Mouse (Mus musculus) liver, embryonic 13.5 days (tissue): Measurements from ENCODE around the gene Gm45194. TPM values are rescaled to one million over a fixed set of nuclear protein-coding genes. Genes with fewer than 3 reads are reported as not detected.

Source experiments
- ATAC-seq: fragments of 200-750 bp; cut with Nextera tagmentation; 2 replicates; pipeline ENCODE4 v1.8.0; 2017; ENCODE audit warnings: low read depth, mild to moderate bottlenecking, moderate number of reproducible peaks, moderate library complexity
- DNase-seq: peaks from one replicate; pipeline ENCODE4 v3.0.0; 2022
- H3K27ac ChIP-seq: fragments of 300-500 bp; sonication (generic); 2 replicates; pipeline ENCODE4 v1.5.1; 2015; ENCODE audit warnings: moderate library complexity, mild to moderate bottlenecking, inconsistent platforms
- H3K27me3 ChIP-seq: fragments of 300-500 bp; sonication (generic); 2 replicates; pipeline ENCODE4 v1.6.1; 2015; ENCODE audit warnings: mild to moderate bottlenecking, inconsistent platforms
- H3K36me3 ChIP-seq: fragments of 300-500 bp; sonication (generic); 2 replicates; pipeline ENCODE4 v1.6.1; 2015; ENCODE audit warnings: mild to moderate bottlenecking, inconsistent platforms
- H3K4me1 ChIP-seq: fragments of 300-500 bp; sonication (generic); replicated peaks from 2 replicates; pipeline ENCODE4 v1.6.1; 2015; ENCODE audit warnings: inconsistent platforms
- H3K4me2 ChIP-seq: fragments of 300-500 bp; sonication (generic); 2 replicates; pipeline ENCODE4 v1.6.1; 2015; ENCODE audit warnings: inconsistent platforms, mild to moderate bottlenecking, moderate library complexity
- H3K4me3 ChIP-seq: fragments of 300-500 bp; sonication (generic); replicated peaks from 2 replicates; pipeline ENCODE4 v1.5.1; 2015; ENCODE audit warnings: mild to moderate bottlenecking, inconsistent platforms
- H3K9ac ChIP-seq: fragments of 300-500 bp; sonication (generic); 2 replicates; pipeline ENCODE4 v1.6.1; 2015; ENCODE audit warnings: mild to moderate bottlenecking, inconsistent platforms
- H3K9me3 ChIP-seq: fragments of 300-500 bp; sonication (generic); replicated peaks from 2 replicates; pipeline ENCODE4 v1.6.1; 2016; ENCODE audit warnings: inconsistent platforms
- WGBS: fragments of 180-500 bp; shearing (Covaris S2); methylation state at CpG from one replicate; pipeline ENCODE4 v1.1.7; 2015; ENCODE audit not compliant: insufficient replicate concordance; 5-methylcytosine and 5-hydroxymethylcytosine counted together
- polyA plus RNA-seq: library from polyadenylated mRNA; unstranded; fragments of >200 nt; fragmentation: Nextera tagmentation; extraction: Ambion mirVana; gene quantifications from 2 replicates; pipeline ENCODE4 v1.2.1, GENCODE M21; 2015

Gene Gm45194
- 0.42 TPM in 1 of 2 replicates, not detected in the other for polyA plus RNA-seq

DNA sequence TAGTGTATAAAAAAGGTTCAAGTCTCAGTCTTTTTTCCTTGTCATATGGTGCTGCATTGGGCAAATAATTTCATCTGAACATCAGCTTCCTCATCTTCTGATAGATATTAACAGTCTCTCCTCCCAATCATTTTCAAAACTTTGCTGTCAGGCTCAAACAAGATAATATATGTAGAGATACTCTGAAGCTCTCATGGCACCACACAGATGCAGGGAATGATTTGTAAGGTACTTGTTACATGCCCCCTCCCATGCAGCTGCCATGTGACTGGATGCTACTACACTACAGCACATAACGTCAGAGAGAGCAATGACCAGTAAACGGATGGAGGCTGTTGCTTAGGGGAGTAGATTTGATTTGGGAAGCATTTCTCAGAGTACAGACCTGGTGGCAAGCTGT lies at the start of gene Gm45194:
TSS of gene Gm45194 (plus strand) at position 301 of the 400 bp plus-strand sequence.
- no peak within 1 kb of the TSS for H3K4me2 ChIP-seq
- no peak within 1 kb of the TSS for H3K4me3 ChIP-seq
- H3K36me3 ChIP-seq: no peaks in the 10 kb centered on the region
- no peaks in the 10 kb centered on the region for H3K4me1 ChIP-seq
- DNase-seq (no peak), ATAC-seq (no peak)
- no peaks in the 10 kb centered on the region for H3K9me3 ChIP-seq
- 26% methylated on average over 2 of the region's 2 CpGs for WGBS
- H3K27ac ChIP-seq: no peak within 1 kb of the TSS
- no peak within 1 kb of the TSS for H3K9ac ChIP-seq
- H3K27me3 ChIP-seq: peaks cover 19% of the 10 kb centered on the region

GRCm38 (mm10) chrX:111855878-111856277 lies 35.3 kb upstream of the Gm45194 start:
- no peak for ATAC-seq
- whole genome bisulfite sequencing: 63% methylated on average over 3 of the region's 3 CpGs

DNA sequence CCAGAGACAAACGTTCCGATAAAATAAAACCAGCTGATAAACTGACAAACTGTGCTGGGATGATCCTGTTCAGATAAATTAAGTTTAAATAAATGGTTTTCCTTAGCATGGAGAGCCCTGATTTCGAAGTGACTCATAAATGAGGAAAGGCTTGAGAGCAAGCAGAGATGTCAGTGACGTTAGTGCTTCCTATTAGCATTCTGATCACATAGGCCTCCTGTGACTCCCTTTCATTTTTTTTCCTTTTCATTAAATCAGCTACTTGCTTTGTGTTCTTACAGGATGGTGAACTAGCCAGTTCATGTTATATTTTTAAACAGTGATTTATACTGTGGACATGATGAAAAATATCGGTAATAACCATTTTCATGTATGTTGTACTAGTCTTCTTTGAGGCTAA lies 9.9 kb upstream of the Gm45194 start:
- WGBS: 64% methylated on average over 5 of the region's 5 CpGs
- H3K36me3 ChIP-seq: no peaks in the 10 kb centered on the region
- no peak overlapping the region for H3K9ac ChIP-seq
- ATAC-seq (no peak), DNase-seq (no peak)
- H3K4me2 ChIP-seq: no peak overlapping the region
- no peaks in the 10 kb centered on the region for H3K4me1 ChIP-seq
- H3K4me3 ChIP-seq: no peak overlapping the region
- H3K9me3 ChIP-seq: no peaks in the 10 kb centered on the region
- no peaks in the 10 kb centered on the region for H3K27me3 ChIP-seq
- no peak overlapping the region for H3K27ac ChIP-seq

More at GRCm38 (mm10) chrX:111855878-111856277, 35.3 kb upstream of the Gm45194 start:
- no peak overlapping the region for H3K4me2 ChIP-seq
- H3K27ac ChIP-seq: no peak overlapping the region
- DNase-seq: no peak
- H3K4me1 ChIP-seq: no peaks in the 10 kb centered on the region
- H3K36me3 ChIP-seq: no peaks in the 10 kb centered on the region
- H3K27me3 ChIP-seq: no peaks in the 10 kb centered on the region
- no peak overlapping the region for H3K4me3 ChIP-seq
- H3K9ac ChIP-seq: no peak overlapping the region
- H3K9me3 ChIP-seq: no peaks in the 10 kb centered on the region

DNA sequence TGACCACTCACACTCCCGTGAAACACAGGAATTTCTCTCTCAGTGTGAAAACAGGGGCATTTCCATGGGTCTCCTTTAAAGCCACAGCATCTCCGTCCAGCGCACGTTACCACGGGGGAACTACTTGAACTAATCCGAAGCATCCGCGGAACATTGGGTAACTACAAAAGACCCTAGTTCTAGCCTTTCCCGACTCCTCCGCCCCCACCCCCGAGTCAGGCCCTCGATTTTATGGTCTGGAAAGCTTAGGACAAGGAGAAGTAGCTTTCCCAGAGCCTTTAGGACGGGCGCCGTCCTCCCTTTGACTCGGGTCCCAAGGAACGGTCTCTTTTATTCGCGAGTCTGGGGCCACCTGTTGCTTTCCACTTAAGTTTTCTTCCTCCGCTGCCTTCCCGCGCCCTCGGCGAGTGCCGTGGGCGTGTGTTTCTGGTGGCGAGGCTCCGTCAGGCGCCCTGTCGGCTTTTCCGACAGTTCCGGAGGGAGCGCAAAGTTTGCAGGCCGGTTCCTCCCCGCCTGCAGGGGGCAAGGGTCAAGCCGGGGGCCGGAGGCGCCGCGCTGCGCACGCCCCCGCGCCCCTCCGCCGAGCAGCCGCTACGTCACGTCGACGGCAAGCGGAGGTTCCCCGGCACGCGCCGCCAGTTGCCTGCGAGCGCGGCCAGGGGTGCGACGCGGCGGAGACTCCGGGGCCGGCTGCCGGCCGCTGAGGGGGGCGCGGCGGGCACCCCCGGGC lies 3.3 kb downstream of the Gm45194 start:
- 19% methylated on average over 58 of the region's 71 CpGs for WGBS
- Histone ChIP-seq H3K36me3 (no peaks in the 10 kb centered on the region), H3K4me3 (peak overlapping the region; percentile 31), H3K9ac (no peak overlapping the region), H3K27me3 (peaks cover 19% of the 10 kb centered on the region), H3K4me1 (no peaks in the 10 kb centered on the region), H3K9me3 (no peaks in the 10 kb centered on the region), H3K4me2 (peak overlapping the region; percentile 47), H3K27ac (no peak overlapping the region)
- DNase-seq: no peak
- no peak for ATAC-seq

DNA sequence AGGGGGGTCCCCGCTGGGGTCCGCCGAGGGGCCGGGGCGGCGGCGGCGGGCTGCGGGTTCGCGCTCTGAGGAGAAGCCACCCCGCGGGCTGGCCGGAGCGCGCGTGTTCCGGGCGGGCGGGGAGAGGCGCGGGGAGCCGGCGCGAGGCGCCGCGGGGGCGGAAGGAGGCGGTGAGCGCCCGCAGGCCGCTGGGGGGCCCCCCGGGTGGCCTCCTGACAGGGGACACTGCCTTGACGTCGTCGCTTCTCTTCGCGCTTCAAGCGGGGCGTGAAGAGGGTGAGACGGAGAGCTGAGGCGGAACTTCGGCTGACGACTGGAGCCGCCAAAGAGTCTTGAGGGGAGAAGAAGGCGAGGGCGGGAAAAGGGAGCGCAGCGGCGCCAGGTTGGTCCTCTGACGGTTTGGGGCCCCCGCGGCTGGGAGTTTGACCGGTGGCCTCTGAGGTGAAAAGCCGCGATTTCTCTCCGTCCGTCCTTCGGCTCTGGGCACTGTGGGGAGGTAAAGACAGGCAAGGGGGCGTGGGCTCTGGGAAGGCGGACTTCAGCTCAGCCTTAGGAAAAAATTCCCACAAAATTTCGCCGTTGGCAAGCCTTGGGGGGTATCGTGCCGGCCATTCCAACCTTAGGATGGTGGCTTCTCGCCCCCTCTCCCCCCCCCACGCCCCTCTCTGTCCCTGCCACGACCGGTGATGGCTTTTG lies 4.0 kb downstream of the Gm45194 start:
- H3K4me2 ChIP-seq: peak overlapping the region; percentile 47
- H3K4me3 ChIP-seq: peak overlapping the region; percentile 31
- peaks cover 19% of the 10 kb centered on the region for H3K27me3 ChIP-seq
- no peaks in the 10 kb centered on the region for H3K9me3 ChIP-seq
- DNase-seq (no peak), ATAC-seq (no peak)
- H3K36me3 ChIP-seq: no peaks in the 10 kb centered on the region
- no peak overlapping the region for H3K9ac ChIP-seq
- WGBS: 20% methylated on average over 53 of the region's 70 CpGs
- no peaks in the 10 kb centered on the region for H3K4me1 ChIP-seq
- H3K27ac ChIP-seq: no peak overlapping the region

DNA sequence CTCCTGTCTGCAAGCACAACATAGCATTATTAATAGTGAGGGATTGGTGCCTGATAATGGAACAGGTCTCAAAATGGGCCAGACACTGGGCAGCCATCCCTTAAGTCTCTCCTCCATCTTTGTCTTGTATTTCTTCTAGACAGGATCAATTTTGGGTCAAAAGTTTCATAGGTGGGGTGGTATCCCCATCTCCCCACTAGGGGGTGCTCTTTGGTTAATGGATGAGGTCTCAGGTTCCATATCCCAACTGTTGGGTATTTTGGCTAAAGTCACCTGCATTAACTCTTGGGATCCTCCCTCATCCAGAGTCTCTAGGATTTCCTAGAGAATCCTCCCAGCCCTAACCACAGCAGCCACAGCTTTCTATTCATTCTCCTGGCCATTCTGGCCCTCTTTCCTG lies 26.2 kb downstream of the Gm45194 start:
- no peak overlapping the region for H3K4me2 ChIP-seq
- H3K4me3 ChIP-seq: no peak overlapping the region
- H3K27me3 ChIP-seq: no peaks in the 10 kb centered on the region
- H3K4me1 ChIP-seq: no peaks in the 10 kb centered on the region
- ATAC-seq (no peak), DNase-seq (no peak)
- no peak overlapping the region for H3K9ac ChIP-seq
- no peak overlapping the region for H3K27ac ChIP-seq
- H3K9me3 ChIP-seq: no peaks in the 10 kb centered on the region
- no peaks in the 10 kb centered on the region for H3K36me3 ChIP-seq

- 26% methylated on average over 4 of the region's 4 CpGs for WGBS
- DNase-seq (peak; percentile 1), ATAC-seq (0 out of 2 replicates have a peak, but pooled peaks have one; percentile 23)
- no peaks in the 10 kb centered on the region for H3K4me1 ChIP-seq
- no peak overlapping the region for H3K4me3 ChIP-seq
- no peaks in the 10 kb centered on the region for H3K9me3 ChIP-seq
- H3K4me2 ChIP-seq: no peak overlapping the region
- no peak overlapping the region for H3K9ac ChIP-seq
- no peaks in the 10 kb centered on the region for H3K27me3 ChIP-seq
- no peaks in the 10 kb centered on the region for H3K36me3 ChIP-seq
- H3K27ac ChIP-seq: no peak overlapping the region
Observed at GRCm38 (mm10) chrX:111960909-111961308, 69.7 kb downstream of the Gm45194 start.

DNA sequence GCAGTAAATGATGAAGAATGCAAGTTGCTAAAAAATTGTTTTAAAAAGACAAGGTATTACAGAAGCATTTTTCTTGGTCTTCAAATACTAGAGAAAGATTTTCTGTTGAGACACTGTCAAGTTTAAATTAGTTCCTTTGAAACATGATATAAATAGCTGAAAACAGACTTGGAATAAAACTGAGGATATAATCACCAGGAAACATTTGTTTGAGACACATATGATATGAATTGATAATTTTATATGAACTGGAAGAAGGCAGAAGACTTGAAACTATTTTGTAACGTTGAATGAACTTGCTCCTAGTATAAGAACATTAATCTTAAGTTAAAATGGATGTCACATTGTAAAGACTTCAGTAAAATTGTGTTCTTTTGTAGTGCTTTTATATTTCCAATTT lies 108.5 kb downstream of the Gm45194 start:
- H3K4me3 ChIP-seq: no peak overlapping the region
- no peak overlapping the region for H3K27ac ChIP-seq
- H3K9me3 ChIP-seq: no peaks in the 10 kb centered on the region
- WGBS: 12% methylated on average over 1 of the region's 1 CpGs
- H3K9ac ChIP-seq: no peak overlapping the region
- no peaks in the 10 kb centered on the region for H3K36me3 ChIP-seq
- ATAC-seq: no peak
- H3K27me3 ChIP-seq: no peaks in the 10 kb centered on the region
- H3K4me2 ChIP-seq: no peak overlapping the region
- H3K4me1 ChIP-seq: no peaks in the 10 kb centered on the region
- no peak for DNase-seq

GRCm38 (mm10) chrX:112010707-112011106 lies 119.5 kb downstream of the Gm45194 start, which contains the start of gene Tex16:
Gene Tex16, plus strand, starts transcription at chrX:112011007.
- no peak for ATAC-seq
- DNase-seq: no peak

GRCm38 (mm10) chrX:112238749-112239148 lies 347.6 kb downstream of the Gm45194 start, which contains the start of gene 4933403O08Rik:
Gene 4933403O08Rik, plus strand, starts transcription at chrX:112239049.
- DNase-seq (no peak), ATAC-seq (no peak)
- Histone ChIP-seq H3K4me3 (no peak within 1 kb of the TSS), H3K4me1 (no peaks in the 10 kb centered on the region), H3K27ac (no peak within 1 kb of the TSS), H3K9me3 (no peaks in the 10 kb centered on the region), H3K36me3 (no peaks in the 10 kb centered on the region), H3K9ac (no peak within 1 kb of the TSS), H3K4me2 (no peak within 1 kb of the TSS), H3K27me3 (no peaks in the 10 kb centered on the region)
- 72% methylated on average over 3 of the region's 3 CpGs for WGBS

More at GRCm38 (mm10) chrX:112010707-112011106, 119.5 kb downstream of the Gm45194 start, which contains the start of gene Tex16:
- Histone ChIP-seq H3K4me2 (no peak within 1 kb of the TSS), H3K27me3 (no peaks in the 10 kb centered on the region), H3K9ac (no peak within 1 kb of the TSS), H3K27ac (no peak within 1 kb of the TSS), H3K36me3 (no peaks in the 10 kb centered on the region), H3K4me3 (no peak within 1 kb of the TSS), H3K4me1 (no peaks in the 10 kb centered on the region), H3K9me3 (no peaks in the 10 kb centered on the region)

- H3K9me3 ChIP-seq: no peaks in the 10 kb centered on the region
- no peak for ATAC-seq
- H3K27me3 ChIP-seq: no peaks in the 10 kb centered on the region
- DNase-seq: no peak
- 70% methylated on average over 1 of the region's 1 CpGs for WGBS
- no peaks in the 10 kb centered on the region for H3K36me3 ChIP-seq
- H3K4me1 ChIP-seq: no peaks in the 10 kb centered on the region
- no peak overlapping the region for H3K4me3 ChIP-seq
- no peak overlapping the region for H3K9ac ChIP-seq
- no peak overlapping the region for H3K4me2 ChIP-seq
- H3K27ac ChIP-seq: no peak overlapping the region
Observed at GRCm38 (mm10) chrX:112242916-112243315, 351.7 kb downstream of the Gm45194 start.
